Mouse (Mus musculus) effector memory CD4-positive, alpha-beta T cell, adult 7 months (primary cell): ENCODE measurements around the gene Rbp7. TPM values are rescaled to one million over a fixed set of nuclear protein-coding genes. Genes with fewer than 3 reads are reported as not detected.

Experiments used
- polyA plus RNA-seq: library from polyadenylated mRNA; unstranded; fragments of 100-300 nt; shearing (Covaris generic); gene quantifications from one replicate; pipeline ENCODE4 v1.2.1, GENCODE M21; 2017

The Rbp7 gene
- polyA plus RNA-seq = not detected

DNA sequence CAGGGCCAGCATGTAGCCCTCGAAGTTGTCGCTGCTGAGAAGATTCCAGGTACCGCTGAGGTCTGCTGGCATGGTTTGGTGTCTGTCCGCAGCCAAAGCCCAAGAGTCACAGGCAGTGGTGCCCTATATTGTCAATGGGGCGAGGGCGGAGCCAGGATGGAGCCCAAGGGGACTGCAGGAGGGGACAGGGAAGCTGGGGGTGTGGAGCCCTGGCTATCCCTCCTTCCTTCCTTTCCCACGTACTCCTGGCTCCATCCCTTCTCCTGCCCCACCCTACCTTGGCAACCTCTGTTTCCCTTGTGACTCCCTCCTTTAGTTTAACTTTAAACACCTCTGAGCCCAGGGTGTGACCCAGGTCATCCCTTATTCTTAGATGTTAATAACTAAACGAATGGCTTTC lies at the start of gene Rbp7:
Rbp7 (minus strand) TSS at position 100 of the 400 bp plus-strand sequence.

DNA sequence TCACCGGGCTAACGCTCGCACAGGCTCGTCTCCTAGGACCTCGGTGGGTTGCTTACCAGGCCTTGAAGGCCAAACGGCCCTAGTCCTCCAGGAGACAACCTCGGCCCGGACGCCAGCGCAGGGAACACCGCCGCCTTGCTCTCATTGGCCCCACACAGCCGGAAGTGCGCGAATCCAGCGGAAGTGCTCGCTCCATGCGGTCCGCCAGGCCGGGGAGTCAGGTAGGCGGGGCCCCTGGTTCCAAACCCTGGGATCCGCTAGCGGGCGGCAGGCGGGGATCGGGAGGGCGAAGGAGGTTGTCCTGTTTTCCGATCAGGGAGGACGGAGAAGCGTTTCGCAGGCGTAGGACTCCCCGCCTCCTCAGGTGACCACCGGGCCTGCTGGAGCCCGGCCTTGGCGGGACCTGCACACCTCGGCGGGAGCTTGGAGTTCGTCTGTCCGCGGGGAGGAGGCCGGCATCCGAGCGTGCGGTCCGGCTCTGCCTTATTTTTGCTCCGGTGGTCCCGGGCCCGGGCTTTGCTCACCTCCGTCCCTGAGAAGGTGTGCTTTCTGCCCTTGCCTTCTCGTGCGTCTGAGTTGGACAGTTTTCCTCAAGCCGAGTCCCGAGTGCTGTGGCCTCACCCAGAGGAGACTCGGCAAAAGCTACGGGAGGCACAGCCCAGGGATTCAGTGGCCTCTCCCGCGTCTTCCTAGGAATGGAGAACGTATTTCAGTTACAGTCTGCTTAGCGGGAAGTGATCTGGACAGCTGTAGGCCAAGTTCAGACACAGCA lies 30.5 kb upstream of the Rbp7 start, which contains the start of the genes Nmnat1 and Lzic:
Nmnat1 (minus strand) TSS at position 150 of the 772 bp plus-strand sequence.
Lzic (plus strand) TSS at position 177 of the 772 bp plus-strand sequence.

DNA sequence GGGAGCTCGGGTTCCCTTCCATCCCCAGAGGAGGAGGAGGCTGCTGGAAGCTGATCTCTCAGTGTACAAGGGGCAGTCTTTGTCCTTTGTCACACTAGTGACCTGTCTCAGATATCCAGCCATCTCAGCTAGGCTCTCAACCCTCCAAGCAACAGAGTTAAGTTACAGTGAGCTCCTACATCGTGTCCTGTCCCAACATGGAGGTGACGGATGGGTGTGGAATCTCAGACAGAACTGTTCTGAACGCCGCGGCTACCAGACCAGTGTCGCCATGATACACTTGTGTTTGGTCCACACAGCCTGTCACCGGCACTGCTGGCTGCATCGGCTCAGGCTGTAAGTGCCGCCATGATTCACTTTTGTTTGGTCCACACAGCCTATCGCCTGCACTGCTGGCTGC lies 22.3 kb upstream of the Rbp7 start, which contains the start of gene Tmem274:
Tmem274 (plus strand) TSS at position 301 of the 400 bp plus-strand sequence.

DNA sequence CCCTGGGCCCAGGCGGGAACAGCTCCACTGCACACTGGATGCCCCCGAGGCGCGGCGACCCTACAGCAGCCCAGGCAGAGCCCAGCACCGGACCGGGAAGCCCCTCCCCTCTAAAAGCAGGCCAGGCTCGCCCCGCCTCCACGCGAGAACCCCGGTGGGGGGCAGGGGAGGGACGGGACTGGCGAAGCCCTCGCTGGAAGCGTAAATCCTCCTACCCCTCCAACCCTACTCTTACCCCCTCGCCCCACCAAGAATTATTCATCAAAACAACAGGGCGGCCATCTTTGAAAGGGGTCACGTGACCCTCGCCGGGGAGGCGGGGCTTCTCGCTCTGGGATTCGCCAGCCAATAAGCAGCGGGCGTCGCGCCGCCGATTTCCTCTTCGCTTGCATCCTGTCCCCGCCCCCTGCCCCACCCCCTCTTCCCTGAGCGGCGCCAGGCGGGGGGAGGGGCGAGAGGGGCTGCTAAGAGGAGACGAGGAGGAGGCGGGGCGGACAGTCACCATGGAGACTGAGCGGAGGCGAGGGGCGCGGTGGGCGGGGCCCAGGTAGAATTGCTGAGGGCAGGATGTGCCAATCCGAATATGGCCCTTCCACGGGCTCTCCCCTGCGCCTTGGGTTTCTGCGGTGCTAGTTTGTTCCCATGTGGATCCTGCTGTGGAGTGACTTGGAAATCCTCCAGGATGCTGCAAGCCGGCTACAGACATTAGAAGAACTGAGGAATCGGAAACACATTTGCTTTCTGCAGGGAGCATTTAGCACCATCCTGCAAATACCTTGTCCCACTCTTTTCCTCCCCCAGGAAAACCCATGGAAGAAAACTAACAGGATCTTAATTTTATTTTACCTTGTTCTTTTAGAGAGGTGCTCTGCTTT lies 28.2 kb downstream of the Rbp7 start, which contains the start of gene Ube4b:
Ube4b (minus strand) TSS at position 425 of the 875 bp plus-strand sequence.

Other genes starting within 250 kb of the Rbp7 start
- gene Kif1b, start 147.3 kb downstream of the Rbp7 start, polyA plus RNA-seq = 46.3 TPM
- 33.5 TPM for gene Ube4b, start 28.2 kb downstream of the Rbp7 start, polyA plus RNA-seq
- gene Tmem274, start 22.4 kb upstream of the Rbp7 start, polyA plus RNA-seq = not detected
- 4.8 TPM for gene Nmnat1, start 30.2 kb upstream of the Rbp7 start, polyA plus RNA-seq
- 20.3 TPM for gene Lzic, start 30.3 kb upstream of the Rbp7 start, polyA plus RNA-seq
- 3.5 TPM for gene Ctnnbip1, start 63.3 kb upstream of the Rbp7 start, polyA plus RNA-seq
- 26.5 TPM for gene Clstn1, start 131.5 kb upstream of the Rbp7 start, polyA plus RNA-seq
- 287 TPM for gene Pik3cd, start 247.6 kb upstream of the Rbp7 start, polyA plus RNA-seq